Mouse (Mus musculus) midbrain, embryonic 14.5 days (tissue): ENCODE results near the gene Trappc5. TPM values are rescaled to one million over a fixed set of nuclear protein-coding genes. Genes with fewer than 3 reads are reported as not detected.

Experiments
- ATAC-seq: fragments of 200-750 bp; cut with Nextera tagmentation; 2 replicates; pipeline ENCODE4 v1.8.0; 2017; ENCODE audit warnings: moderate number of reproducible peaks, moderate library complexity; ENCODE audit not compliant: low FRiP score, low TSS enrichment
- DNase-seq: peaks from one replicate; pipeline ENCODE4 v3.0.0-alpha.2; 2015
- H3K27ac ChIP-seq: fragments of 300-500 bp; sonication (generic); replicated peaks from 2 replicates; pipeline ENCODE4 v1.5.1; 2014; ENCODE audit warnings: mild to moderate bottlenecking, low read depth, low read length, moderate library complexity
- H3K27me3 ChIP-seq: fragments of 300-500 bp; sonication (generic); 2 replicates; pipeline ENCODE4 v1.6.1; 2014; ENCODE audit warnings: low read length, control low read depth, mixed read lengths; ENCODE audit not compliant: control insufficient read depth, insufficient read depth
- H3K36me3 ChIP-seq: fragments of 300-500 bp; sonication (generic); 2 replicates; pipeline ENCODE4 v1.6.1; 2014; ENCODE audit warnings: low read length, control low read depth; ENCODE audit not compliant: control insufficient read depth, insufficient read depth
- H3K4me1 ChIP-seq: fragments of 300-500 bp; sonication (generic); 2 replicates; pipeline ENCODE4 v1.6.1; 2014; ENCODE audit warnings: mild to moderate bottlenecking, antibody characterized with exemption, low read length, control low read depth; ENCODE audit not compliant: control insufficient read depth, insufficient read depth
- H3K4me2 ChIP-seq: fragments of 300-500 bp; sonication (generic); 2 replicates; pipeline ENCODE4 v1.6.1; 2014; ENCODE audit warnings: mild to moderate bottlenecking, low read length, moderate library complexity
- H3K4me3 ChIP-seq: fragments of 300-500 bp; sonication (generic); replicated peaks from 2 replicates; pipeline ENCODE4 v1.5.1; 2014; ENCODE audit warnings: low read depth, low read length
- H3K9ac ChIP-seq: fragments of 300-500 bp; sonication (generic); replicated peaks from 2 replicates; pipeline ENCODE4 v1.6.1; 2014; ENCODE audit warnings: mild to moderate bottlenecking, low read length, moderate library complexity
- H3K9me3 ChIP-seq: fragments of 300-500 bp; sonication (generic); 2 replicates; pipeline ENCODE4 v1.6.1; 2016; ENCODE audit warnings: low read length, control low read depth, mixed read lengths; ENCODE audit not compliant: control insufficient read depth
- WGBS: fragments of 180-500 bp; shearing (Covaris S2); extraction: QIAGEN DNeasy Blood & Tissue Kit; methylation state at CpG from one replicate; pipeline ENCODE4 v1.1.7; 2014; 5-methylcytosine and 5-hydroxymethylcytosine counted together
- polyA plus RNA-seq: library from polyadenylated mRNA; unstranded; fragments of >200 nt; fragmentation: Nextera tagmentation; extraction: Ambion mirVana; gene quantifications from 2 replicates; pipeline ENCODE4 v1.2.1, GENCODE M21; 2014

Gene Trappc5
- polyA plus RNA-seq, 1 experiment from 2014 or later: 48.0 TPM

GRCm38 (mm10) chr8:3648268-3648667 is 27.8 kb upstream of the Trappc5 start:
- Histone ChIP-seq H3K9ac (no peak overlapping the region), H3K4me2 (no peak overlapping the region), H3K27me3 (no peaks in the 10 kb centered on the region), H3K9me3 (no peaks in the 10 kb centered on the region), H3K4me3 (no peak overlapping the region), H3K4me1 (no peaks in the 10 kb centered on the region), H3K27ac (no peak overlapping the region), H3K36me3 (no peaks in the 10 kb centered on the region)
- WGBS: 77% methylated on average over 2 of the region's 2 CpGs
- ATAC-seq: no peak
- no peak for DNase-seq

- ATAC-seq (no peak), DNase-seq (no peak)
- Histone ChIP-seq H3K27me3 (no peaks in the 10 kb centered on the region), H3K4me1 (no peaks in the 10 kb centered on the region), H3K9ac (no peak overlapping the region), H3K36me3 (no peaks in the 10 kb centered on the region), H3K27ac (no peak overlapping the region), H3K4me3 (no peak overlapping the region), H3K4me2 (no peak overlapping the region), H3K9me3 (no peaks in the 10 kb centered on the region)
- 31% methylated on average over 1 of the region's 1 CpGs for WGBS
These were observed 27.1 kb upstream of the Trappc5 start for GRCm38 (mm10) chr8:3648990-3649389.

GRCm38 (mm10) chr8:3652845-3653244 is 23.3 kb upstream of the Trappc5 start:
- DNase-seq: no peak
- Histone ChIP-seq H3K27me3 (no peaks in the 10 kb centered on the region), H3K9ac (no peak overlapping the region), H3K9me3 (no peaks in the 10 kb centered on the region), H3K36me3 (no peaks in the 10 kb centered on the region), H3K27ac (no peak overlapping the region), H3K4me1 (peaks cover 8% of the 10 kb centered on the region; the same call in 1 of the 2 replicates), H3K4me3 (no peak overlapping the region), H3K4me2 (no peak overlapping the region)
- 68% methylated on average over 3 of the region's 3 CpGs for WGBS
- ATAC-seq: no peak

GRCm38 (mm10) chr8:3654726-3655508 is 21.2 kb upstream of the Trappc5 start:
- no peak overlapping the region for H3K9ac ChIP-seq
- no peak overlapping the region for H3K4me3 ChIP-seq
- DNase-seq (no peak), ATAC-seq (no peak)
- H3K4me1 ChIP-seq: peaks cover 8% of the 10 kb centered on the region; the same call in 1 of the 2 replicates
- no peak overlapping the region for H3K27ac ChIP-seq
- H3K36me3 ChIP-seq: no peaks in the 10 kb centered on the region
- 78% methylated on average over 11 of the region's 11 CpGs for WGBS
- no peaks in the 10 kb centered on the region for H3K27me3 ChIP-seq
- no peak overlapping the region for H3K4me2 ChIP-seq
- H3K9me3 ChIP-seq: no peaks in the 10 kb centered on the region

- H3K9me3 ChIP-seq: no peaks in the 10 kb centered on the region
- ATAC-seq (no peak), DNase-seq (no peak)
- 78% methylated on average over 3 of the region's 3 CpGs for WGBS
- no peak within 1 kb of the TSS for H3K4me3 ChIP-seq
- no peak within 1 kb of the TSS for H3K4me2 ChIP-seq
- H3K9ac ChIP-seq: no peak within 1 kb of the TSS
- H3K36me3 ChIP-seq: no peaks in the 10 kb centered on the region
- no peaks in the 10 kb centered on the region for H3K27me3 ChIP-seq
- peaks cover 8% of the 10 kb centered on the region; the same call in 1 of the 2 replicates for H3K4me1 ChIP-seq
- H3K27ac ChIP-seq: no peak within 1 kb of the TSS
These were observed 20.6 kb upstream of the Trappc5 start, which contains the start of gene Retn for GRCm38 (mm10) chr8:3655526-3655925. Retn (plus strand) TSS chr8:3655770.

GRCm38 (mm10) chr8:3656725-3657381 is 19.2 kb upstream of the Trappc5 start:
- WGBS: 18% methylated on average over 7 of the region's 7 CpGs
- Histone ChIP-seq H3K27me3 (no peaks in the 10 kb centered on the region), H3K4me3 (no peak overlapping the region), H3K4me2 (peak overlapping the region; percentile 18), H3K9ac (0 out of 2 replicates have a peak overlapping the region, but pooled peaks have one; percentile 16), H3K36me3 (no peaks in the 10 kb centered on the region), H3K27ac (no peak overlapping the region), H3K4me1 (peaks cover 8% of the 10 kb centered on the region; the same call in 1 of the 2 replicates), H3K9me3 (no peaks in the 10 kb centered on the region)
- ATAC-seq (peak; percentile 27; the same call in 1 of the 2 replicates), DNase-seq (peak; percentile 51)

- ATAC-seq (no peak), DNase-seq (no peak)
- Histone ChIP-seq H3K4me2 (no peak overlapping the region), H3K27me3 (no peaks in the 10 kb centered on the region), H3K4me1 (peaks cover 8% of the 10 kb centered on the region; the same call in 1 of the 2 replicates), H3K27ac (no peak overlapping the region), H3K36me3 (no peaks in the 10 kb centered on the region), H3K4me3 (no peak overlapping the region), H3K9me3 (no peaks in the 10 kb centered on the region), H3K9ac (no peak overlapping the region)
- 82% methylated on average over 8 of the region's 8 CpGs for WGBS
These were observed 15.2 kb upstream of the Trappc5 start for GRCm38 (mm10) chr8:3660889-3661288.

GRCm38 (mm10) chr8:3664405-3664804 is 11.7 kb upstream of the Trappc5 start:
- Histone ChIP-seq H3K27me3 (no peaks in the 10 kb centered on the region), H3K4me3 (no peak overlapping the region), H3K9me3 (no peaks in the 10 kb centered on the region), H3K4me1 (no peaks in the 10 kb centered on the region), H3K36me3 (no peaks in the 10 kb centered on the region), H3K4me2 (no peak overlapping the region), H3K27ac (no peak overlapping the region), H3K9ac (no peak overlapping the region)
- 59% methylated on average over 5 of the region's 5 CpGs for WGBS
- no peak for ATAC-seq
- DNase-seq: no peak
